18 mouse cellular contexts compared by ENCODE assay signal in genomic region chr8:95041883-95042784, GRCm38 (mm10). TPM values are rescaled to one million over a fixed set of nuclear protein-coding genes. Genes with fewer than 3 reads are reported as not detected.
A peak's percentile ranks its signal among the peaks of the same experiment; 100 is the strongest.
DNase-seq lines count a peak whose midpoint lies in the region; ATAC-seq and TF ChIP-seq lines count a peak whose summit lies in the region.
"Had no signal": no experiment of that assay in that cellular context is flagged by ENCODE, and none has a peak within 500 bp of the region (broad histone marks: within the 10 kb centered on the region; RNA-seq: fewer than 3 reads in every experiment).

No protein-coding gene starts in this region.

- no peak for TF ChIP-seq CTCF in kidney, adult 2 months (conservative IDR thresholded peaks at IDR 0.05; ENCODE audit: insufficient read depth, insufficient read length, low read depth, low read length)

- TF ChIP-seq POLR2A in kidney, adult 2 months (IDR thresholded peaks at IDR 0.05; ENCODE audit: low read depth, low read length), result no peak

- no peak overlapping the region for H3K4me3 ChIP-seq in intestine, embryonic 15.5 days (replicated peaks)
- H3K4me3 ChIP-seq in kidney, adult 2 months (ENCODE audit: insufficient read depth, low read depth, low read length), result no peak overlapping the region
- no peak overlapping the region for H3K4me3 ChIP-seq in liver, embryonic 16.5 days (ENCODE audit: low read depth, low read length)
- H3K4me3 ChIP-seq: embryonic facial prominence, embryonic 13.5 days; hindbrain, embryonic 10.5 days; limb, embryonic 10.5 days; midbrain, embryonic 12.5 days; neural tube, embryonic 15.5 days had no signal

- ATAC-seq in intestine, embryonic 15.5 days, result peak; percentile 76
- ATAC-seq in liver, embryonic 16.5 days (ENCODE audit: low read depth), result peak; percentile 81
- ATAC-seq in frontal cortex, adult (ENCODE audit: low TSS enrichment), result no peak
- ATAC-seq: inflammation-experienced regulatory T-cells, adult 6 months had no signal

- H3K9ac ChIP-seq in intestine, embryonic 15.5 days, result no peak overlapping the region
- H3K9ac ChIP-seq in liver, embryonic 16.5 days (ENCODE audit: low read depth, low read length), result no peak overlapping the region
- H3K9ac ChIP-seq: embryonic facial prominence, embryonic 13.5 days; midbrain, embryonic 12.5 days; neural tube, embryonic 15.5 days had no signal

- peak overlapping the region; percentile 3; the same call in 1 of the 2 replicates for H3K4me2 ChIP-seq in intestine, embryonic 15.5 days (replicated peaks)
- H3K4me2 ChIP-seq in liver, embryonic 16.5 days (ENCODE audit: low read depth, low read length), result peak overlapping the region; percentile 19
- H3K4me2 ChIP-seq: embryonic facial prominence, embryonic 13.5 days; midbrain, embryonic 12.5 days; neural tube, embryonic 15.5 days had no signal

- peak; percentile 56 for DNase-seq in kidney, adult 2 months
- DNase-seq in kidney, postnatal 25 days, result peak; percentile 29 to 43
- DNase-seq in right cerebral cortex, postnatal 10 days (ENCODE audit: low spot score in 2 of 2), result no peak
- no peak for DNase-seq in heart, adult 18-20 months
- DNase-seq: cerebellum, adult 11 months; lung, postnatal 4 days; thymus, postnatal 4 days had no signal

- H3K27ac ChIP-seq in intestine, embryonic 15.5 days, result no peak overlapping the region
- peak overlapping the region; percentile 62; the same call in 1 of the 2 replicates for H3K27ac ChIP-seq in kidney, adult 2 months (ENCODE audit: insufficient read depth, low read depth, low read length)
- peak overlapping the region; percentile 76 for H3K27ac ChIP-seq in liver, embryonic 16.5 days (ENCODE audit: low read length)
- H3K27ac ChIP-seq: embryonic facial prominence, embryonic 13.5 days; hindbrain, embryonic 10.5 days; limb, embryonic 10.5 days; midbrain, embryonic 12.5 days; neural tube, embryonic 15.5 days had no signal

- no peaks in the 10 kb centered on the region for H3K27me3 ChIP-seq in intestine, embryonic 15.5 days (replicated peaks)
- no peaks in the 10 kb centered on the region for H3K27me3 ChIP-seq in kidney, adult 2 months (replicated peaks; ENCODE audit: control insufficient read depth, insufficient read depth, low read length)
- H3K27me3 ChIP-seq in liver, embryonic 16.5 days (ENCODE audit: control insufficient read depth, insufficient read depth, low read depth, low read length), result no peaks in the 10 kb centered on the region
- H3K27me3 ChIP-seq: embryonic facial prominence, embryonic 13.5 days; midbrain, embryonic 12.5 days; neural tube, embryonic 15.5 days had no signal

- no peaks in the 10 kb centered on the region for H3K4me1 ChIP-seq in intestine, embryonic 15.5 days (replicated peaks)
- H3K4me1 ChIP-seq in kidney, adult 2 months (ENCODE audit: control insufficient read depth, insufficient read depth, low read length), result peaks cover 8% of the 10 kb centered on the region; the same call in 1 of the 2 replicates
- H3K4me1 ChIP-seq in liver, embryonic 16.5 days (ENCODE audit: control insufficient read depth, low read depth, low read length), result no peaks in the 10 kb centered on the region
- H3K4me1 ChIP-seq: embryonic facial prominence, embryonic 13.5 days; hindbrain, embryonic 10.5 days; limb, embryonic 10.5 days; midbrain, embryonic 12.5 days; neural tube, embryonic 15.5 days had no signal

- H3K9me3 ChIP-seq in intestine, embryonic 15.5 days, result no peaks in the 10 kb centered on the region
- no peaks in the 10 kb centered on the region for H3K9me3 ChIP-seq in liver, embryonic 16.5 days (replicated peaks; ENCODE audit: control insufficient read depth, low read length)
- H3K9me3 ChIP-seq: embryonic facial prominence, embryonic 13.5 days; hindbrain, embryonic 10.5 days; limb, embryonic 10.5 days; midbrain, embryonic 12.5 days; neural tube, embryonic 15.5 days had no signal

- H3K36me3 ChIP-seq in intestine, embryonic 15.5 days, result no peaks in the 10 kb centered on the region
- no peaks in the 10 kb centered on the region for H3K36me3 ChIP-seq in kidney, adult 2 months (ENCODE audit: control insufficient read depth, insufficient read depth, low read length)
- no peaks in the 10 kb centered on the region for H3K36me3 ChIP-seq in liver, embryonic 16.5 days (ENCODE audit: control insufficient read depth, insufficient read depth)
- H3K36me3 ChIP-seq: embryonic facial prominence, embryonic 13.5 days; hindbrain, embryonic 10.5 days; limb, embryonic 10.5 days; midbrain, embryonic 12.5 days; neural tube, embryonic 15.5 days had no signal

- WGBS in intestine, embryonic 15.5 days, result 47% methylated on average over 6 of the region's 6 CpGs
- WGBS in kidney, adult 2 months, result 45% methylated on average over 6 of the region's 6 CpGs
- 48% methylated on average over 6 of the region's 6 CpGs for WGBS in liver, embryonic 16.5 days (ENCODE audit: insufficient replicate concordance)

RNA-seq across cellular contexts. Expression of gene Drc7, which starts 12.8 kb away (rescaled TPM):
- polyA plus RNA-seq in intestine, embryonic 15.5 days (2015; fragmentation: Nextera tagmentation; extraction: Ambion mirVana), result not detected in 2 replicates
- polyA plus RNA-seq in kidney, adult 2 months (2012; rRNA removed), result 0.05 and 0.10 TPM in 2 replicates
- 0.44 and 0.50 TPM in 2 replicates for polyA plus RNA-seq in liver, embryonic 16.5 days (2015; fragmentation: Nextera tagmentation; extraction: Ambion mirVana)
- total RNA-seq in heart, adult 18-20 months (2021), result not detected
- total RNA-seq: adrenal gland, adult 18-20 months had no signal
- polyA plus RNA-seq: heart, embryonic 14.5 days; inflammation-experienced regulatory T-cells, adult 6 months; midbrain, embryonic 12.5 days had no signal

RNA-seq across cellular contexts. Expression of gene Adgrg3, which starts 24.6 kb away (rescaled TPM):
- polyA plus RNA-seq in intestine, embryonic 15.5 days (2015; fragmentation: Nextera tagmentation; extraction: Ambion mirVana), result 3.4 and 3.5 TPM in 2 replicates
- 9.9 and 12.7 TPM in 2 replicates for polyA plus RNA-seq in kidney, adult 2 months (2012; rRNA removed)
- polyA plus RNA-seq in liver, embryonic 16.5 days (2015; fragmentation: Nextera tagmentation; extraction: Ambion mirVana), result 8.3 and 9.1 TPM in 2 replicates
- total RNA-seq in heart, adult 18-20 months (2021), result 1 to 10 TPM; 1.5 TPM

RNA-seq across cellular contexts. Expression of gene Katnb1, which starts 38.9 kb away (rescaled TPM):
- 13.9 and 14.6 TPM in 2 replicates for polyA plus RNA-seq in intestine, embryonic 15.5 days (2015; fragmentation: Nextera tagmentation; extraction: Ambion mirVana)
- polyA plus RNA-seq in kidney, adult 2 months (2012; rRNA removed), result 22.2 and 23.7 TPM in 2 replicates
- 8.2 and 9.6 TPM in 2 replicates for polyA plus RNA-seq in liver, embryonic 16.5 days (2015; fragmentation: Nextera tagmentation; extraction: Ambion mirVana)
- 1 to 10 TPM; 4.8 to 5.1 TPM for total RNA-seq in heart, adult 18-20 months (2021)

Comparison
In these comparisons a context has a peak if more than half of its experiments do, and no peak if none do; other contexts are left out.
1. DNase-seq: peak in kidney, adult 2 months (single experiment) and kidney, postnatal 25 days (2 of 2); none in right cerebral cortex, postnatal 10 days (0 of 2) and heart, adult 18-20 months (0 of 2).